Mouse (Mus musculus): ENCODE results near the gene Ttbk1. TPM values are rescaled to one million over a fixed set of nuclear protein-coding genes. Genes with fewer than 3 reads are reported as not detected.
"Not testable (repeated sequence)": the region's sequence is repeated elsewhere in the genome, so short reads cannot be mapped to it uniquely, and the experiment has no call there.

Gene Ttbk1
- total RNA-seq (2015; ENCODE audit: low replicate concordance) (not detected in 2 replicates), total RNA-seq (2017; ENCODE audit: low replicate concordance) (not detected in 2 replicates)

DNA sequence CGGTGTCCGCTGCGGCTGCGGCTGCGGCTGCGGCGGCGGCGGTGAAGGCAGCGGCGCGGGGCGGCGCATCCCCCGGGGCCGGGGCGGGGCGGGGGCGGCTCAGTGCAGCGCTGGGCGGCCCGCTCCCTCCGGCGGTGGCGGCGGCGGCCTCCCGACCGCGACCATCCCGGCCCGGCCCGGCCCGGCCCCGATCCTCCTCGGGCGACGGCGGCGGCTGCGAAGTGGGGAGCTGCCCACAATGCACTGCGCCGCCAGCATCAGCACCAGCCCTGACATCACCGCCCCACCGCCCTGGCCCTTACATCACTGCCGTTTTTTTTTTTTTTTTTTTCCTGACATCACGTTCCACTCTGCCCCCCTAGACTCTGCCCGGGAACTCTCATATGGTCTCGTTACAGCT, at the start of gene Ttbk1:
Gene Ttbk1 (minus strand): TSS at position 245 of the 400 bp plus-strand sequence.
- no peak for ATAC-seq (replicated peaks; ENCODE audit: low FRiP score, poor library complexity, severe bottlenecking)

DNA sequence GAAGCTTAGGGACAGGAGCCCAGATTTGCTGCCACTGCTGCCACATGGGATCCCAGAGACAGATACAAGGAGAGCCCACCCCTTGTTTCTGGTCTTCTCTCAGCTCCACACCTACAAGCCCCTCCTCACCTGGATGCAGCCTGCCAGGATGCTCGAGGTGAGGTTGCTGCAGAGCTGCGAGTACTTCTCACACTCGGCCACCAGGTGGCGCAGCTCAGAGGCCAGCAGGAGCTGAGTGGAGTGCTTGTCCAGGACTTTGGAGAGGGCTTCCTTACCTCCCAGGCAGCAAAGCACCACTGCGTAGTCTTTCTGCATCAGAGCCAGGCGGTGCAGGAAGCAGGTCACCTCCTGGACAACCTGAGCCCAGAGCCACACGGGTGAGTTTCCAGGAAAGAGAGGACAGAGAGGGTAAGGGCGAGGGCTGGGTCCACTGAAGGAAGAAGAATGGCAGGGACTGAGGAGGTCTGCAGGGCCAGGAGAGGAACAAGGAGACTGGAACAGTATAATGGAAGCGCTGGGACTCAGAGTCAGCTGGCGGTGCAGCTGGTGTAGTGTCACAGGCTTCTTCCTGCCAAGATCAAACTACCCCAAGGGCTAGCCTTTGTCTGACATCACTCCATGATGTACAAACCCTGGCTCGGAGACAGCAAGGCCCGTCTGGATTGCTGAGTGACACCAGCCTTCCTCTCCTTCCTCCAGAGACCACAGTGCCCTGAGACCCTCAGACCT, 38.3 kb upstream of the Ttbk1 start:
- ATAC-seq (replicated peaks; ENCODE audit: low FRiP score, poor library complexity, severe bottlenecking): peak; percentile 78

DNA sequence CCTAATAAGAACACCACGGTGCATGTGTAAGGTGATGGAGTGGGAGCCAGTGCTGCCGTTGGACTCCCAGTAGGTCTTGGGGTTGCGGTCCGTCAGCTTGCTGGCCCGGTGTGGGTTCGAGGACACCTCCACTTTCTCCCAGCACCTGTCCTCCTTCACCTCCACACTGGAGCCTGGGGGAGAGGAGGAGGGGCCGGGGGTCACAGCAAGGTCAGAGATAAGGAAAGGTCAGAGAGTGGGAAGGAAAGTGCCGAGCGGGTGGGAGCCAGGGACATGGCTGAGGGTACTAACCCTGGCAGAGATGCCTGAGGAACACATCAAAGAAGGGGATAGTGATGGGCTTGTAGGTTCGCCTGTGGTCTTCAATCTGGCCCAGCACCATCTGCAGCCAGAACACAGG, 37.6 kb upstream of the Ttbk1 start:
- no peak for ATAC-seq (replicated peaks; ENCODE audit: low FRiP score, poor library complexity, severe bottlenecking)

DNA sequence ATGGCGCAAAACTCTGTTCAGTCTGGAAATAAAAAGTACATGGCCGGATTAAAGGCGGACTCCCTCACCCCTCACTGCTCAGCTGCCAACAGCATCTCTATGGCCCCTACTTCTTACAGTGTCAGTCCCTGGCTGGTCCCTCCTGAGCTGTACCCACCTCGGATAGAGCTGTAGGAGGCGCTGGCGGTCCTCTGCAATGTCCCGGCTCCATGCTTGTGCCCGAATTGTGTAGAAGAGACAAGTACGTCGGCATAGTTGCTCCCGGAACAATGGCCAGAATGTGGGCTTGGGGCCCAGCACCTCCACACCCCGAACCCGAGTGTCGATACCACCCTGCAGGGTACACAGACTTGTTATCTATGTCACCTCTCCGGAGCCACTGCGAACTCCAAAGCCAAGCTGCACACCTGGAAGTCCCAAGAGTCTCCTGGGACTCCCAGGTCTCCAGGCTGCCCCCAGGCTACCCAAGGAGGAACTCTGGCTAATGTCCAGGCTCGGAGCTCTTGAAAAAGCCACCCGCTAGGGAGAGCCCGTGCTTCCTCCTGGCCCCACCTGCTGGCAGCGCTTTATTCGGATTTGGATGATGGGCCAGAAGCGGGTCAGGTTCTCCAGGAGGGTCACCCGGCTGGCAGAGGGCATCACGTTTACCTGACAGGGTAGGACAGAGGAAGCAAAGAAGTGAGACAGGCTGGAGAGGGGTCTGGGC, 34.6 kb upstream of the Ttbk1 start:
- no peak for ATAC-seq (replicated peaks; ENCODE audit: low FRiP score, poor library complexity, severe bottlenecking)

DNA sequence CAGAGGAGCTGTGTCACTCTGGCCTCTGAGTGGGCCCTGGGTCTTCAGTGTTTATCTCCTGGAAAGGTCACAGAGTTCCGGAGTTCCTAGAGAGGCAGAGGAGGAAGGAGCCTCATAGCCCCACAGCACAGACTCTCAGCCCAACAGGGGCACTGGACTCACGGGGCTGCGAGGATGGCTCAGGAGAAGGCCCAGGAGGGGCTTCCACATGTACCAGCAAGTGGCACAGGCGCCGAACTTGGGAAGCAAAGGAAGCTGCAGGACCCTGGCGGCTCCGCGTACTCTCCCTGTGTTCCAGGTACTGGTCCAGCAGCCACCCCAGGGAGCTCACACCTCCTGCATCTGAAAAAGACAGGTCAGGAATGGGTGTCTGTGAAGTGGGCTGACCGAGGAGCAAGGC, 33.7 kb upstream of the Ttbk1 start:
- ATAC-seq (replicated peaks; ENCODE audit: low FRiP score, poor library complexity, severe bottlenecking): no peak

DNA sequence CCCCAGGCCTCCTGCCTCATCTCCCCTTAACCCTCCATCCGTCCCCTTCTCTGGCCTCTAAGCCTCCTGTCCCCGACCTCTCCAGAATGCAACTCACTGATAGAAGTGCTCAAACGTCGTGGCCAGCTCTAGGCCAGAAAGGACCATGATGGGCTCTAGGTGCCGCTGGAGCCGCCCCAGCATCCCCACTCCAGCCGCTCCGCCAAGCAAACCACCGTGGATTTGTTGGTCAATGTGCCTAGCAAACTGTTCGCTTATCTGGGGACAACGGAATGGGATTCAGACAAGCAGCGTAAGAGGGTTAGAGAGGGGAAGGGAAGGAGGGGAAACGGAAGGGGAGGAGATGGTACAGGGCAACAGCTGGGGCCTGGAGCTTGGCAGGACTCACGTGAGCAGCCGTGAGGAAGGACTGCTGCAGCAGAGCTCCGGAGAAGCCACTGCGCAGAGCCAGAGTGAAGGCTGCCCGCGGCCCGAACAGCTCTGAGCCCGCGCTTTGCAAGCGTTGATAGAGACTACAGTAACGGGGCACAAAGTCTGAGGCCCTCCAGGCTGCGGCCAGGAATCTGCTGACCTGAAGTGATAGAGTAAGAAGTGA, 33.0 kb upstream of the Ttbk1 start:
- ATAC-seq (replicated peaks; ENCODE audit: low FRiP score, poor library complexity, severe bottlenecking): no peak

DNA sequence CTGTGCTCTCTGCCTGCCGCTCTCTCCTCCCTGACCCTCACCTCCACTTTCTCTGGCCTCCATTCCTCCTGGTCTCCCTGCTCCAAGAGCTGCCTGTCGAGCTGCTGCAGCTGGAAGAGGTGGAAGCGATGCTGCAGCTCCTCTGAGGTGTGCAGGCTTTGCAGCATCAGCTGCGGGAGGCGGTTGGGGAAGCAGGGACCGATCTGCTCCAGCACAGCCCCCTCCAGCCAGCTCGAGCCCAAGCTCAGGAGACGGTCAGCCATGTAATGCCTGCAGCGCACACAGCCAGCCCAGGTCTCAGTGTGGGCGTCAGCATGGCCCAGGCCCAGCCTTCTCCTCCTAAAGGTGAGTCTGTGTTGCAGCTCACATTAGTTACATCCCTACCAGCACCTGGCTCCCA, 32.5 kb upstream of the Ttbk1 start:
- no peak for ATAC-seq (replicated peaks; ENCODE audit: low FRiP score, poor library complexity, severe bottlenecking)

DNA sequence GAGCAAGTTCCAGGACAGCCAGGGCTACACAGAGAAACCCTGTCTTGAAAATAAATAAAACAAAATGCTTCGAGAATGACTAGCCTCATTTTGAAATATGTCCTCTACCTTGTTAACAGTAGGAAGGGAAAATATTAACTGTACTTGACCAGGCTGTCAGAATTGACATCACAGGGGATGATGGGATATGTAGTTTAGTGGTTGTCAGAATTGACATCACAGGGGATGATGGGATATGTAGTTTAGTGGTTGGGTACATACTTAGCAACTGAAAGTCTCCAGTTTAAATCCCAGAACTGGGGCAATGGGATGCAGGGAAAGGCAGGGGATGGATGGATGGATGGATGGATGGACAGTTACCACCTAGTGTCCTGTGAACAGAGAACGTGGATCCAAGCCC, 25.9 kb upstream of the Ttbk1 start:
- no peak for ATAC-seq (replicated peaks; ENCODE audit: low FRiP score, poor library complexity, severe bottlenecking)

DNA sequence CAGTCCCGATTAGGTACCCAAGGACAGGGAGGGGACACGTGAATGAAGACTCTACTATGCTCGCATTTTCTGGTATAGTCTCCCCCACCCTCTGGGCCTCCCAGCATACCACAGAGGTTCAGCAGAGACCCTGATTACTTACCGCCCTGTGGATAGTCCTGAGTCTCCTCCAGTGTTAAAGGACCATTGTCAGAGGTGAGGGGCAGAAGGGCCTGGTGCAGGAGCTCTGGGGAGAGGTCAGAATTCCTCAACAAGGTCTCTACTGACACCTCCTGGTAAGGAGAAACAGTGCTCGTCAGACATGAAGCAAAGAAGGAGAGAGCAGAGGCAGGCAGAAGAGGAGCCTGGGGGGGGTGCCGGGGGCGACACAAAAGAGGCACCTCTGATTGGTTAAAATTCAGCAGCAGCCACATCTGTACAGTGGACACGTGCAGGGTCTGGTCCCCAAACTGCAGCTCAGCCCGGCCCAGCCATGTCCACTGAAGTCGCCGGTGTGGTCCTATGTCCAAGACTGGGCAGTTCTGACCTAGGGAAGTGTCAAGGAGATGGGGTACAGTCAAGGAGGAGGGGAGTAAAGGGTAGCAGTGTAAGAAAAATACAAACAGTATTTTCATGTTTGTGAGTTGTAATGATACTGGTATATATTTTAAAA, 23.7 kb upstream of the Ttbk1 start:
- ATAC-seq (replicated peaks; ENCODE audit: low FRiP score, poor library complexity, severe bottlenecking): no peak

DNA sequence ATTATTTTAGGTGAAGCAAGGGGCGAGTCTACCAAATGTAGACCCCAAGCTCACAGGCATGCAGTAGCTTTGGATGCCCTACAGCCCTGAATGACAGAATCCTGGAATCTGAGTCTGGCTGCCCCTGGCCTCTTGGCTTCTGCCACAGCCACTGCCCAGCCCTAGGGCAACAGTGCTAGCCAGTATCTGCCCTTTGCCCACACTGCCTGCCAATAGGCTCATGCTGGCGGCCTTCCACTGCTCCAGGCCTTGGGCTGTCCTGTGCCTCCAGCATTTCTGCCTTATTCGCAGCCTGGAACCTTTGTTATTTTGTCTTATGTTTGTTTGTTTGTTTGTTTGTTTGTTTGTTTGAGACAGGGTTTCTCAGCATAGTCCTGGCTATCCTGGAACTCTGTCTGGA, 18.1 kb upstream of the Ttbk1 start:
- no peak for ATAC-seq (replicated peaks; ENCODE audit: low FRiP score, poor library complexity, severe bottlenecking)

DNA sequence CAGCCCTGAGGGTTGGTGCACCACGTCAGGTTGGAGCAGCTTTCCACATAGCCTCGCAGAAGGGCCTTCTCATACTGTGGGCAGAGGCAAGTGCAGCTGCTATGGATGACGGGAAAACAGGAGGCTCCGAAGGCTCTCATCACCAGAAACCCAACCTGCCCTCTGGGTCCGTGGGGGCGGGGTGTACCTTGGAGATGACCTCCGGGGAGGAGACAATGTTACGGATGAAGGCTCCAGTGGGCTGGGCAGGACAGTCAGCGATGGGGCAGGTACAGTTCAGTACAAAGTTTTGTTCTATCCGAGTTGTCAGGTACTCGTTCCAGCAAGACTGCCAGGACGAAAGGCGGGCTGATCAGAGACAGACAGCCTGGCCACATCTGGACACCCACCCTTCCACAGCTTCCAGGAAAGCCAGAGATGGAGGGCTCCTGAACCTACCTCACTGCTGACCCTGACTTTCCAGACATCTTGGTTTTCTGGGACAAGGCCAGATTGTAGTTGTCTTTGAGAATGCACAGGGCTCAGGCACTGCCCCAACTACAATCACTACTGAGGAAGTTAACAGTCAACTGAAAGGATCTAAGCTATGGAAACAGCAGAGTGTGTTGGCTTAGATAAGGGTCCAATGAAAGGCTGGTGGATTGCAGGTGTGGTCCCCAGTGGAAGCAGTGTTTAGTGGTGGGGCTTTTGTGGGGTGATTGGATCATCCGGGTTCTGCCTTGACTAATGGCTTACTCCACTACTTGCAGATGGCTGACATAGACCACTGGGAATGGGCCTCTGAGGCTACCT, 16.6 kb upstream of the Ttbk1 start:
- no peak for ATAC-seq (replicated peaks; ENCODE audit: low FRiP score, poor library complexity, severe bottlenecking)

DNA sequence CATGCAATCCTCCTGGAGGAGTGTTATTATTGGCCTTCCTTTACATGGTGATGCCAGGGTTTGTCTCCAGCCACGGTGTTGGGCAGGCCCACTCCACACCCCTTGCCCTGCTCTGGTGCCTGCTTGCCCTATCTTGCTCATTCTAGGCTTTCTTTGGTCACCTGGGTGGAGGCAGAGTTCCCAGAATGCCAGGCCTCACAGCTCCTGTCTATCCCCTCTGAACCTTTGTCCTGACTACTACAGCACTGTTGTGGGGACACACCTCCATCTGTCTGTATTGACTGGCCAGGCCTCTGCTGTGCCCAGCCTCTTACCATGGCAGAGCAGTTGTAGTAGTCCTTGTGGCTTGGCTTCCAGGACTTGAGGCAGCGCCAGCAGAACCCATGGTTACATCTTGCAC, 15.3 kb upstream of the Ttbk1 start:
- no peak for ATAC-seq (replicated peaks; ENCODE audit: low FRiP score, poor library complexity, severe bottlenecking)

DNA sequence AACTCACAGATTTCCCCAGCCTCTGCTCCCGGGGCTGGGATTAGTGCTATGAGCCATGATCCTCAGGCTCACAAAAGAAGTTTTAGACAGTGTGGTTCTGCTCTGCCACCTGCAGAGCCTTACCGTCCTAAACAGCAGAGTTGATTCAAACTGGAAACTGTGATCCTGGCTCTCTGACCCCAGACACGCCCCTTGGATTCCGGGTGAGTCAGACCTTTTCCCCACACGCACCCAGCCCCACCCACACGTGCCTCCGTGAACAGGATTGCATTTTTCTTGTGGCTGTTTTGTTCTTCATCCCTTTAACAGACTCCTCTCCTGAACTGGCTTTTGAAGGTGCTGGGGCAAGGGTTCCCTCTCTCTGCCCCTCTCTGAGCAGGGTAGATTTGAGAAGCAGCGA, 10.5 kb upstream of the Ttbk1 start:
- no peak for ATAC-seq (replicated peaks; ENCODE audit: low FRiP score, poor library complexity, severe bottlenecking)

DNA sequence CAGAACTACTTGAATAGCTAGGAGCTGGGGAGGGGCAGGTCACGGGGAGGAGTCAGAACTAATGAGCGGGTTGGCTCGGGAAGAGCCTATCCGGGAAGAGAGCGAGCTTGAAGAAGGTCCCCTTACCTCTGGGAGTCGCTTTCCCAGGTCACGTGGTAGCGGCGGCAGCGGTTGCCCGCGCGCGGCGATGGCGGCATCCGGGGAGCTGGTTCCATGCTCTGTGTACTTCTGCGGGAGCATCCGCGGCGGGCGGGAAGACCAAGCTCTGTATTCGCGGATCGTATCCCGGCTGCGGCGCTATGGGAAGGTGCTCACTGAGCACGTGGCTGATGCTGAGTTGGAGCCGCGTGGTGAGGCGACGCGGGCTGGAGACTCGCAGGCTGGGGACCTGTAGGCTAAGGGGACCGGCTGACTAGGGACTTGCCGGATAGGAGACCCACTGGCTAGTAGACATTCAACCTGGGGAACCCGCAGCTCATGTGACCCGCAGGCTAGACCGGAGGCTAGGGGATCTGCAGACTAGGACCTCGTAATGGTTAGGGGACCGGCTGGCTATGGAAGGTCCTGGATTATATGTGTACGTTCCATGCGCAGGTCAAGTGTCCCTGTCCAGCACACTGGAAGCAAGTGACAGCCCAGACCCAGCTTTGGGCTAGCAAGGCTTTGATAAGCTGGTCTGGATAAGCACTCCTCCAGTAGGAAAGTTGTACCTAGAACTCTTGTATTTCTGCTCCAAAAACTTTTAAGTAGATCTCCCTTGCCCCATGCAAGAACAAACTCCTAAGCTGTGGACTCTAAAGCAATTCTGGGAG, 9.4 kb upstream of the Ttbk1 start, which contains the start of gene Dnph1:
Gene Dnph1 (plus strand): TSS at position 89 of the 812 bp plus-strand sequence.
- peak; percentile 89 for ATAC-seq (replicated peaks; ENCODE audit: low FRiP score, poor library complexity, severe bottlenecking)

DNA sequence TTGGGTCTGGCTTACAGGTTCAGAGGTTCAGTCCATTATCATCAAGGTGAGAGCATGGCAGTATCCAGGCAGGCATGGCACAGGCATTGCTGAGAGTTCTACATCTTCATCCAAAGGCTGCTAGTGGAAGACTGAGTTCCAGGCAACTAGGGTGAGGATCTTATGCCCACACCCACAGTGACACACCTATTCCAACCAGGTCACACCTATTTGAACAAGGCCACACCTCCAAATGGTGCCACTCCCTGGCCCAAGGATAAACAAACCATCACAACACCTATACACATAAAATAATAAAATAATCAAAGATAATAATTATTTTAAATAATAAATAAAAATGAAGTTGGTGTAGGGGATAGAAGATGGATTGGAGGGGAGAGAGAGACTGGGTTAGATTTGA, 8.6 kb upstream of the Ttbk1 start:
- not testable (repeated sequence) for ATAC-seq (replicated peaks; ENCODE audit: low FRiP score, poor library complexity, severe bottlenecking)

DNA sequence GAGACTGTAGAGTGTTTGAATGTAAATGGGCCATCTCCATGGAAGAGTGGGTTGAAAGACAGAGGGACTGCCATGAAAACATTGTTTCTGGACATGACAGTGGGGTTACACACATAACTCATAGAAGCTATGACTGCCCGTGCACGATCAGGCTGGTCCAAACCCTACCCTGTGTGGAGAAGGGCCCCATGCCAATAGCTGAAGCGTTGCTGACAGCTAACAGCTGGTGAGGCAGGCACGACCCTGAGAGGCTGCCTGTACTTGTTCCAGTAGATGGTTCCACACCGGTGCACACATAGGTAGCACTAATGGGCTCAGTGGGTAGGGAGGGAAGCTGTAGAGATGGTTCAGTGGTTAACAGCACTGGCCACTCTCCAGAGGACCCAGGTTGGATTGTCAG, 8.0 kb upstream of the Ttbk1 start:
- ATAC-seq (replicated peaks; ENCODE audit: low FRiP score, poor library complexity, severe bottlenecking): no peak

DNA sequence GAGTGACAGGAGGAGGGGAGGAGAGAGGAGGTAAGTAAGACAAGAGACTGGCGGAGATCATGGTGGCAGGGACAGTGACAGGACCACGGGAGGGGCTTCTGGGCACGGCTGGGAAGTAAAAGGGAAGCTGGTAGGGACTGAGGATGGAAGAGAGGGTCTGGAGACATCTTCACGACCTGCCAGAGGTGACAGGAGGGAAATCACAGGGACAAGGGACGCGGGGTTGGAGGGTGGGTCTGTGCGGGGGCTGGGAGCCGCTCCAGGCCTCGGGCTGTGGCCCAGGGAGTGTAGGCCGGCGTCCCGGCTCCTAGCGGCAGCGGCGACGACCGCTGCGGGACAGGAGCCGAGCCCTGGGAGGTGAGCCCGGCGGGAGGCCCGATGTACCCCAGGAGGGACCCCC, 480 bp downstream of the Ttbk1 start:
- no peak for ATAC-seq (replicated peaks; ENCODE audit: low FRiP score, poor library complexity, severe bottlenecking)

DNA sequence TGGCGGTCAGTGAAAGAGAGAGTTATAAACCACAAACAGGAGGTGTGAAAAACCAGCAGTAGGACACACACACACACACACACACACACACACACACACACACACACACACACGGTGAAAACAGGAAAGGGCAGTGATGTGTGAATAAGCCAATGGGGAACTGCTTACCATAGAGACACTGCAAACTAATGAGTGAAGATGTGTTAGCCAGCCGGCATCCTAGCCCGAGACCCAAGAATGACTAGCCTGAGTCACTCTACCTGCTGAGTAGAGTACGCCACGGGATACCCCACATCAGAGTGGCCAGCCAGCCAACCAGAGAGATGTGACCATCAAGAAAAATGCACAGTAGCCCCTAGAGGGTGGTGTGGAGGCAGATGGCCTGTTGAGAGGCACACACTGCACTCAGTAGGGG, 3.0 kb downstream of the Ttbk1 start:
- no peak for ATAC-seq (replicated peaks; ENCODE audit: low FRiP score, poor library complexity, severe bottlenecking)

DNA sequence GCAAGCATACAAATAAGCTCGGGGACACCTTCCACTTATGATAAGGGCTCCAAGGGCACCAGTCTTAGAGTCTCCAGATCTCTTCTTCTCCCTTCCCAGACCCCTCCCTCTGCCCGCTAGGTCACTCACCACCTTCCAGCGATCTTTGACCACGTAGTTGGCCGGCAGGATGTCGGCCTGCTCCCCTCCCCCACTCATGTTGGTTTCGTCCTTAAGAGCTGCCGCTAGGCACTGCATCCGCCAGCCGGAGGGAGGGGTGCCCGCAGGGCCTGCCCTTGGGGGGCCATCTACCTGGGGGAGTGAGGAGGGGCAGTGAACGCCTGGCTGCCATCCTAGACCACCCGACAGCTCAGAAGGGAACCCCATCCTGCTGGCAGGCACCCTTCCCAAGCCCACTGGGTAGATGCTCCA, 3.4 kb downstream of the Ttbk1 start:
- ATAC-seq (replicated peaks; ENCODE audit: low FRiP score, poor library complexity, severe bottlenecking): no peak
